Mouse (Mus musculus) E14TG2a.4 (cell line): Measurements from ENCODE around the gene Ston1.

Source experiments
- H3K27me3 ChIP-seq: 2 replicates; pipeline ENCODE4 v1.6.1; 2014; ENCODE audit warnings: low read length, control low read depth; ENCODE audit not compliant: insufficient read depth
- H3K36me3 ChIP-seq: 2 replicates; pipeline ENCODE4 v1.6.1; 2014; ENCODE audit warnings: low read length, control low read depth; ENCODE audit not compliant: insufficient read depth
- H3K4me1 ChIP-seq: replicated peaks from 2 replicates; pipeline ENCODE4 v1.6.1; 2014; ENCODE audit warnings: low read depth, low read length, control low read depth
- H3K4me3 ChIP-seq: replicated peaks from 2 replicates; pipeline ENCODE4 v1.5.1; 2014; ENCODE audit warnings: mild to moderate bottlenecking, low read length
- H3K9me3 ChIP-seq: 2 replicates; pipeline ENCODE4 v1.6.1; 2014; ENCODE audit warnings: low read length, control low read depth
- CTCF ChIP-seq: conservative IDR thresholded peaks from 2 replicates; pipeline ENCODE4 v1.5.1; 2014; ENCODE audit warnings: low read length
- NANOG ChIP-seq: IDR thresholded peaks from 2 replicates; pipeline ENCODE4 v1.6.1; 2014; ENCODE audit warnings: borderline replicate concordance, low read length, mixed read lengths
- POU5F1 ChIP-seq: IDR thresholded peaks from 2 replicates; pipeline ENCODE4 v1.6.1; 2014; ENCODE audit warnings: low read length, borderline replicate concordance

Gene Ston1

DNA sequence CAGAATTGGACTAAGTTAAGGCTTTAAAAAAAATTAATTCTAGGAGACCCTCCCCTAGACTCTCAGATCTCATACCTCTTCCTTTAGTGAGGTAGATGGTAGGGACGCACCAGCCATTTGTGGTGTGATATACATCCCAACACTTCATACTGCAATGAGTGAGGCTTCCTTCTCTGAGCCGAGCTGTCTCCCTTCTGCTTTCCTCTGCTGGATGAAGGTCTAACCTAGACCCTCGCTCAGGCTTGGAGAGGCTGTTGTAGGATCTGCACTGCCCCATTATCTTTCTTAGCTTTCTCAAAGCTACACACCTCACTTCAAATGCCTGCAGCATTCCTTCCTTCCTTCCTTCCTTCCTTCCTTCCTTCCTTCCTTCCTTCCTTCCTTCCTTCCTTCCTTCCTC is 16.2 kb downstream of the Ston1 start:
- Histone ChIP-seq H3K4me3 (peak overlapping the region; percentile 39), H3K4me1 (peaks cover 43% of the 10 kb centered on the region), H3K27me3 (no peaks in the 10 kb centered on the region), H3K36me3 (peaks cover 9% of the 10 kb centered on the region), H3K9me3 (no peaks in the 10 kb centered on the region)
- TF ChIP-seq POU5F1: no peak
- TF ChIP-seq CTCF: no peak
- no peak for TF ChIP-seq NANOG

DNA sequence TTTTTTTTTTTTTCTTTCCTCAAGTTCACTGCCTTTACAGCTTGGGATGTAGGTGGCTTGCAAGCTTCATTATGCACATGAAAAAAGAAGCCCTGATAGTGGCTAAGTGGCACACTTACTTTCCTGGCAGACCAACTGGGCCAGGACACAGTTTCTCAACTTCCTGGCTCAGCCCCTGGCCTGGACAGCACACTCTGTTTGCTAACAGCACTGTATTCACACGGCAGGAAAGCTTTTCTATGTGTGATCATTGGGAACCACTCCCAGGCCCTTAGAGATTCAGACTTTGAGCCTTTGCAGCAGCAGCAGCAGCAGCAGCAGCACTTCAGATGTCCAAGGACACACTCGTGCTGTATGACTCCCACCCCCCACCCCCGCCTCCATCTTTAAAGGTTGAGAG is 16.8 kb downstream of the Ston1 start:
- no peaks in the 10 kb centered on the region for H3K9me3 ChIP-seq
- peaks cover 39% of the 10 kb centered on the region for H3K4me1 ChIP-seq
- peaks cover 9% of the 10 kb centered on the region for H3K36me3 ChIP-seq
- no peaks in the 10 kb centered on the region for H3K27me3 ChIP-seq
- no peak overlapping the region for H3K4me3 ChIP-seq
- TF ChIP-seq POU5F1 (no peak), CTCF (no peak)

DNA sequence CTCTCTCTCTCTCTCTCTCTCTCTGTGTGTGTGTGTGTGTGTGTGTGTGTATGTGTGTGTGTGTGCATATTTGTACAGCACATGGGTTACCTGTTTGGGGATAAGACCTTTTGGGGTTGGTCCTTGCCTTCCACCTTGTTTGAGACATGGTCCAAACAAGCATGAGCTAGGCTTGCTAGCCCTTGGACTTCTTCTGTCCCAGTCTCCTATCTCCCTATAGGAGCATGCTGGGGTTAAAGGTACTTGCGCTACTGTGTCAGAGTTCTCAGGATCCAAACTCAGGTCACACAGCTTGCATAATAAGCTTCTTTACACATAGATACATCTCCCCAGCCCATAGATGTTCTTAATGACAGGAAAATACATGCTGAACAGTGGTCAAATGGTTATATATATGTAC is 17.2 kb downstream of the Ston1 start:
- H3K4me1 ChIP-seq: peaks cover 35% of the 10 kb centered on the region
- no peaks in the 10 kb centered on the region for H3K27me3 ChIP-seq
- no peak for TF ChIP-seq NANOG
- no peak for TF ChIP-seq POU5F1
- TF ChIP-seq CTCF: no peak
- H3K36me3 ChIP-seq: peaks cover 9% of the 10 kb centered on the region
- no peaks in the 10 kb centered on the region for H3K9me3 ChIP-seq
- H3K4me3 ChIP-seq: no peak overlapping the region

DNA sequence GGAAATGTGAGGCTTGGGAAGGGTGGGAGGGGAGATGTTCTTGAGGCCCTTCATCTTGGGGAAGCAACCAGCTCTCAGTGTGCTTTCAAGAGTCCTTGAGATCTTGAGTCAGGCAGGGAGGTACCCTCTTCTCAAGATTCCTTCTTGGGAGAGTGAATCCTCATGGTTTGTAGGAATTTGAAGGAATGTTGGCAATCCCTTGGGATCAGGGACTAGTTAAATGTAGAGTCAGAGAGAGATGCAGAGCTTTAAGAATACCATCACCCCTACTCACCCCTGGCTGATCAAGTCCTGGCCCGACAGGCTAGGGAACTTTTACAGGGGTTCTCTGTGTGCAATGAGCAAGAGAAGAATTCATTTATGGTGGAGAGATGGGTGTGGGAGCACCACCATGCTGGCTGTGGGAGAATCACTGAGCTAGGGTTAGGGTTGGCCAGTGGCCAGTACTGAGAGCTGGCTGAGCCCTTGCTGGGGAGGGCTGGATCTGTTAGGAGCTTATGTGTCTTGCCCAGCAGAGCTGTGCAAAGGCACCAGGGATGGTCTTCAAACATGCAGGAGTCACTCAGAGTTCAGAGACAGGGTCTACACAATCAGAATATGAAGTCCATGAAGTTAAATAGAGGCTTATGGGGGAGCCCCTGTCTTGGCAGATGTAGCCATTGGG is 18.1 kb downstream of the Ston1 start:
- TF ChIP-seq NANOG: no peak
- no peak for TF ChIP-seq POU5F1
- no peak for TF ChIP-seq CTCF
- Histone ChIP-seq H3K4me3 (no peak overlapping the region), H3K36me3 (peaks cover 10% of the 10 kb centered on the region), H3K4me1 (peaks cover 34% of the 10 kb centered on the region), H3K27me3 (no peaks in the 10 kb centered on the region), H3K9me3 (no peaks in the 10 kb centered on the region)

DNA sequence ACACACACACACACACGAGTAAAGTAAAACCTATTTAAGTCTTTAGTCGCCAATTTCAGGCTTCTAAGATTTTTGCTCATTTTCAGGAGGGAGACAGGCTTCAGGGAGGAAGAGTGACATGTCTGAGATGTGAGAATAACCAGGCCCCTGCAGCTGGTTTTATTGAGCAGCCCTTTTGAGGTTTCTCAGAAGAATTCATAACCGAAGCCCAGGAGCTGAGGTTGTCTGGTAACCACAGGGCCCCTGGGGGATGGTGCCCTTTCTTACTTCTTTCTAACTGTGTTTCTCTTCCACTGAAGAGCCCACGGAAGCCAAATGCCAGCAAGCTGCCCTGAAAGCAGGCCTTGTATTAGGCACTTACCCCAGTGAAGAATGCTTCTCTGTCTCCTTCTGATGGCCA is 23.5 kb downstream of the Ston1 start:
- peaks cover 21% of the 10 kb centered on the region for H3K4me1 ChIP-seq
- H3K9me3 ChIP-seq: no peaks in the 10 kb centered on the region
- H3K27me3 ChIP-seq: no peaks in the 10 kb centered on the region
- no peak overlapping the region for H3K4me3 ChIP-seq
- TF ChIP-seq POU5F1 (no peak), CTCF (no peak)
- H3K36me3 ChIP-seq: peaks cover 35% of the 10 kb centered on the region

DNA sequence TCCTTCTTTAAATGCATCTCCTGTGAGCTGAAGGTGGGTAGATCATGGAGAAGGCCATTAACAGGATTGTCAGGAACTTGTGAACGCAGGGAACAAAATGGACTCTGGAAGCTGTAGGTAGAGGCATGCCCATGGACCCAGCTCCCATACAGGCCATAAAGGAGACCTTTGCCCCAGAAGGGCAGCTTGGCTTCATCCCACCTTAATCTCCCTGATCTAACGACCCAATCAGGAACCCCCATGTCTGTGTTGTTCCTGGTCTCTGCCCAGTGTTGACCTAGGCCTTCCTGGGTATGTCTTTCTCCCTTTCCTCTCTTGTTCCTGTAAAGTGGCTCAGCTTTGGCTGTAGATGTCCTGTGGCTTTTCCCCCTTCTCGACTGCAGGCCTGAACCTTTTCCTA is 23.9 kb downstream of the Ston1 start:
- Histone ChIP-seq H3K4me3 (no peak overlapping the region), H3K4me1 (peaks cover 26% of the 10 kb centered on the region), H3K36me3 (peaks cover 34% of the 10 kb centered on the region), H3K27me3 (no peaks in the 10 kb centered on the region), H3K9me3 (no peaks in the 10 kb centered on the region)
- TF ChIP-seq POU5F1 (no peak), NANOG (no peak)

DNA sequence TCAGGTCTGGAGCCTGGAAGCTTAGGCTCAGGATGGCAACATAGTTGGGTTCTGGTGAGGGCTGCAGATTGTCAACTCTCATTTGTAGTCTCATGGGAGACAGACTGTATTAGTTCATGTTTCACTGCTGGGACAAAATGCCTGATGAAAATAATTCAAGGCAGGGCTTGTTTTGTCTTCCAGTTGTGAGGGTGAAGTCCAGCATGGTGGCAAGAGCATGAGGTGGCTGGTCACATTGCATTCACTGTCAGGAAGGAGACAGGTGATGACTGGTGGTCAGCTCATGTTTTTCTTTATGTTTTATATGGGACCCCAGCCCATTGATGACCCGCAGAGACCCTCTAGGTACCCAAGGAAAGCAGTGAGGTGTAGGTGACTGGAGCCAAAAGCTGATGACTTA is 25.2 kb downstream of the Ston1 start:
- no peak overlapping the region for H3K4me3 ChIP-seq
- peaks cover 26% of the 10 kb centered on the region for H3K36me3 ChIP-seq
- H3K4me1 ChIP-seq: peaks cover 39% of the 10 kb centered on the region
- no peaks in the 10 kb centered on the region for H3K9me3 ChIP-seq
- TF ChIP-seq CTCF (no peak), POU5F1 (no peak), NANOG (no peak)
- H3K27me3 ChIP-seq: no peaks in the 10 kb centered on the region

DNA sequence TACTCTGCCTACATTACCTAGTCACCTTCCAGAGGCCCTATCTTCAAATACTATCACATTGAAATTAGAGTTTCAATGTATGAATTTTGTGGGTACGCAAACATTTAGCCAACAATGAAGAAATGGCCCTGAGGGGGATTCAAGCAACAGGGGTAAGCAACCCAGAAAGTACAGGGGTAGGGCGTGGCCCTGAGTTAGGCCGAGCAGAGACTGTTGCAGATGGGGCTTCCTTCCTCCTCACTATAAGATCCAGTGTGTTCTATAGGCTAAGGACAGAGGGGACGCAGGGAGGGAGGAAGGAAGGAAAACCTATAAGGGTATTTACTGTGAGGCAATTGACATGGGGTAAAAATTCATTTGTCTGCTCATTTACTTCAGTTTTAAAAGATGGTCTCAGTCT is 26.9 kb downstream of the Ston1 start:
- TF ChIP-seq POU5F1 (no peak), CTCF (no peak), NANOG (no peak)
- Histone ChIP-seq H3K9me3 (no peaks in the 10 kb centered on the region), H3K36me3 (peaks cover 26% of the 10 kb centered on the region), H3K4me3 (peak overlapping the region; percentile 77), H3K4me1 (peaks cover 55% of the 10 kb centered on the region), H3K27me3 (no peaks in the 10 kb centered on the region)

DNA sequence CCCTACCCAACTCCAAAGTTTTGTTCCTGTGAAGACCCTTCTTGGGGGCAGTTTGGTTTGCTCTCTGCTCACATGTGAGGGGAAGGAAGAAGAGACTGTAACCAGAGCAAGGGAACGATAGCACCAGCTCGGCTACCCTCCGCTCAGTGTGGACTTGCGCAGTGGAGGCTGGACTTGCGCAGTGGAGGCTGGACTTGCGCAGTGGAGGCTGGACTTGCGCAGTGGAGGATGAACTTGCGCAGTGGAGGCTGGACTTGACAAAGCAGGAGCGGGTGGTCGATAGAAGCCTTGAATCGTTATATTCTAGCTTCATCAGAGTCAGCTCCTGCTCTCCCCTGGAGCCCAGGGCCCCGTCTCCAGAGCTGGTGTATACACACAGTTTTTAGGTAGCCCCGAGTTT is 27.9 kb downstream of the Ston1 start:
- TF ChIP-seq CTCF (no peak), POU5F1 (no peak), NANOG (no peak)
- H3K9me3 ChIP-seq: no peaks in the 10 kb centered on the region
- no peaks in the 10 kb centered on the region for H3K27me3 ChIP-seq
- H3K4me1 ChIP-seq: peaks cover 64% of the 10 kb centered on the region
- H3K4me3 ChIP-seq: peak overlapping the region; percentile 77
- peaks cover 26% of the 10 kb centered on the region for H3K36me3 ChIP-seq

DNA sequence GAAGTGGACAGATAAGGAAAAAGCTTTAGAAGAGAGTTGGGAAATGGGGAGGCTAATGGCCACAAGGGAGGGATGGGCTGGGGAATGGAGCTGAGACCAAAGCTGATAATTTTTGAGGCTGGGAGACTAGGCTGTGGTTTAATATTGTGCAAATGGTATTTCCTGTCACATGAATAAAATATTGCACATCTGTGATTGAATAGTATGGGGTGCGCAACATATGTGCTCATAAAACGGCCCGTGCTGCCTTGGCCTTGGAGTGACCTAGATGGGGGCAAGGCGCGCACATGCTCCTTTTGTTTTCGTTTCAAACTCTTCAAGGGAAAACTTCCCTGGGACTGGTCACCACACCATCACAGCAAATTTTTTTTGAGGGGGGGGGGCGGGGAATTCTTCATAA is 28.4 kb downstream of the Ston1 start:
- TF ChIP-seq NANOG: no peak
- TF ChIP-seq POU5F1: no peak
- TF ChIP-seq CTCF: no peak
- Histone ChIP-seq H3K4me1 (peaks cover 70% of the 10 kb centered on the region), H3K4me3 (peak overlapping the region; percentile 77), H3K27me3 (no peaks in the 10 kb centered on the region), H3K36me3 (peaks cover 22% of the 10 kb centered on the region), H3K9me3 (no peaks in the 10 kb centered on the region)
